Mouse (Mus musculus): ENCODE results near the gene Ascl5. TPM values are rescaled to one million over a fixed set of nuclear protein-coding genes. Genes with fewer than 3 reads are reported as not detected.

Ascl5 gene
- total and polyA plus RNA-seq, 2 experiments from 2014 or later, result 0.30 to 3.0 TPM

DNA sequence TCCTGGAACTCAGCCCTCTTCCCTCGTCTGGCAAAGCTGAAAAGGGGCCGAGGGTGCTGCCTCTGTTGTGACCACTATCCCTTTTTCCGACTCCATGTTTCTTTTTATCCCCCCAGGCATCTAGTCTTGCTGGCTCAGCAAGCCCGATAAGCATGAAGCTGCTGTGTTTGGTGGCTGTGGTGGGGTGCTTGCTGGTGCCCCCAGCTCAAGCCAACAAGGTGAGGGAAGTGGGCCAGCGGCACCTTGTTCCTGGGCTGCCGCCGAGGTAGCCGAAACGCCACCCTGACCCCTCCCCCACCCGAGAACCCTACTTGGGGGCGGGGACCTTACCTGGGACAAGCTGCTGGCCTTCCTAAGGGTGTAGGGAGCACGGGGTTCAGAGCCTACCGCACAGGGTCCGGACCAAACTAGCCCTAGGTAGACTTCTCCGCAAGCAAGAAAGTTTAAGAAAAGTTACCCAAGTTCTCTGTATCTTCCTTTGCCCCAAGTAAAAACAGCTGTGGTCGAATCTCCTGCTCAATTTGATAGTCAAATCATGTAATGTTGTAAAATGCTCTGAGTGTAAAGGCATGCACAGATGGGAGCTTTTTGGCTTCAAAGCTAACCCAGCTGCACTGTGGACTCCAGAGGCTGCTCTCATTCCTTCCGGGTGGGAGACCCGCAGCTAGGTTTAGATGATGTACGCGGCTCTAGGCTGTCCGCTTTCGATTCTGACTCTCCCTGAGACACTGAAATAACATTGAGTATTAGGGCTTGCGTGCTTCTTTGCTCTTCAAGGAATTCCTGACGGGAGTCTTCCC is 32.0 kb upstream of the Ascl5 start:
- no peak for TF ChIP-seq CTCF (IDR thresholded peaks at IDR 0.05)
- 4% methylated on average over 24 of the region's 24 CpGs for WGBS
- Histone ChIP-seq H3K4me1 (ENCODE audit: insufficient read depth, low read length) (peaks cover 8% of the 10 kb centered on the region; the same call in 1 of the 2 replicates), H3K36me3 (ENCODE audit: insufficient read depth, low read length) (peaks cover 4% of the 10 kb centered on the region; the same call in 1 of the 2 replicates), H3K9ac (replicated peaks; ENCODE audit: low read length, poor library complexity, severe bottlenecking) (peak overlapping the region; percentile 81), H3K4me3 (ENCODE audit: low read depth, low read length) (peak overlapping the region; percentile 77), H3K9me3 (ENCODE audit: low read length) (no peaks in the 10 kb centered on the region), H3K27ac (ENCODE audit: low read depth, low read length) (peak overlapping the region; percentile 82), H3K27me3 (ENCODE audit: insufficient read depth, low read length) (no peaks in the 10 kb centered on the region), H3K4me2 (ENCODE audit: low read depth, low read length, poor library complexity, severe bottlenecking) (peak overlapping the region; percentile 98)
- DNase-seq (ENCODE audit: low spot score) (no peak), ATAC-seq (ENCODE audit: low FRiP score) (peak; percentile 45)

- Histone ChIP-seq H3K9ac (replicated peaks; ENCODE audit: low read length, poor library complexity, severe bottlenecking) (no peak overlapping the region), H3K27me3 (ENCODE audit: insufficient read depth, low read length) (no peaks in the 10 kb centered on the region), H3K36me3 (ENCODE audit: insufficient read depth, low read length) (peaks cover 73% of the 10 kb centered on the region), H3K27ac (ENCODE audit: low read depth, low read length) (no peak overlapping the region), H3K4me2 (ENCODE audit: low read depth, low read length, poor library complexity, severe bottlenecking) (no peak overlapping the region), H3K4me3 (ENCODE audit: low read depth, low read length) (no peak overlapping the region), H3K4me1 (ENCODE audit: insufficient read depth, low read length) (no peaks in the 10 kb centered on the region), H3K9me3 (ENCODE audit: low read length) (no peaks in the 10 kb centered on the region)
- WGBS, result 30% methylated on average over 7 of the region's 7 CpGs
- ATAC-seq (ENCODE audit: low FRiP score), result no peak
- TF ChIP-seq CTCF (IDR thresholded peaks at IDR 0.05), result no peak
- DNase-seq (ENCODE audit: low spot score), result no peak
Observed at GRCm38 (mm10) chr1:136030201-136030600, 20.4 kb upstream of the Ascl5 start.

- Histone ChIP-seq H3K9me3 (ENCODE audit: low read length) (no peaks in the 10 kb centered on the region), H3K4me2 (ENCODE audit: low read depth, low read length, poor library complexity, severe bottlenecking) (no peak overlapping the region), H3K4me3 (ENCODE audit: low read depth, low read length) (no peak overlapping the region), H3K4me1 (ENCODE audit: insufficient read depth, low read length) (no peaks in the 10 kb centered on the region), H3K9ac (replicated peaks; ENCODE audit: low read length, poor library complexity, severe bottlenecking) (no peak overlapping the region), H3K36me3 (ENCODE audit: insufficient read depth, low read length) (peaks cover 62% of the 10 kb centered on the region), H3K27me3 (ENCODE audit: insufficient read depth, low read length) (no peaks in the 10 kb centered on the region), H3K27ac (ENCODE audit: low read depth, low read length) (no peak overlapping the region)
- 90% methylated on average over 7 of the region's 8 CpGs for WGBS
- no peak for ATAC-seq (ENCODE audit: low FRiP score)
- TF ChIP-seq CTCF (IDR thresholded peaks at IDR 0.05), result no peak
- no peak for DNase-seq (ENCODE audit: low spot score)
Observed at GRCm38 (mm10) chr1:136031697-136032096, 18.9 kb upstream of the Ascl5 start.

DNA sequence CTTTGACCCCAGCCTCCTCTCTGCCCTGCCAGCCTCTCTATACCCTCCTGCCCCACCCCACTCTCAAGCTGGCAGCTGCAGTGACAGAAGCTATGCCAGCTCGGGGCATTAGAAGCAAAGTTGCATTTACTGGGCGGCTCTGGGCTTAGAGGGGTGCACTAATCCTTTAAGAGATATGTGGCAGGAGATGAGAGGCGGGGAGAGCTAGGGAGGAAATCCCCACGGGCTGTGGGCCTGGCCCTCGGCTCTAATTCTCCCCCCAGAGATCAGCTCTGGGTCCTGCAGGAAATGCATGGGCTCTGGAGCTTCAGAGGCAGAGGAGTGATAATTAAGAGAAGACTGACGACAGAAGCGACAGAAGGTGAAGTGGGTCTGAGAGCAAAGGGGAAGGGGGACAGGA is 17.6 kb upstream of the Ascl5 start:
- DNase-seq (ENCODE audit: low spot score), result no peak
- H3K36me3 ChIP-seq (ENCODE audit: insufficient read depth, low read length), result peaks cover 49% of the 10 kb centered on the region
- TF ChIP-seq CTCF (IDR thresholded peaks at IDR 0.05), result no peak
- H3K4me3 ChIP-seq (ENCODE audit: low read depth, low read length), result no peak overlapping the region
- H3K9ac ChIP-seq (replicated peaks; ENCODE audit: low read length, poor library complexity, severe bottlenecking), result no peak overlapping the region
- no peaks in the 10 kb centered on the region for H3K9me3 ChIP-seq (ENCODE audit: low read length)
- no peak overlapping the region for H3K4me2 ChIP-seq (ENCODE audit: low read depth, low read length, poor library complexity, severe bottlenecking)
- H3K4me1 ChIP-seq (ENCODE audit: insufficient read depth, low read length), result no peaks in the 10 kb centered on the region
- no peak overlapping the region for H3K27ac ChIP-seq (ENCODE audit: low read depth, low read length)
- WGBS, result 41% methylated on average over 7 of the region's 7 CpGs
- no peaks in the 10 kb centered on the region for H3K27me3 ChIP-seq (ENCODE audit: insufficient read depth, low read length)
- ATAC-seq (ENCODE audit: low FRiP score), result no peak

- no peak overlapping the region for H3K9ac ChIP-seq (replicated peaks; ENCODE audit: low read length, poor library complexity, severe bottlenecking)
- H3K4me3 ChIP-seq (ENCODE audit: low read depth, low read length), result no peak overlapping the region
- ATAC-seq (ENCODE audit: low FRiP score) (no peak), DNase-seq (ENCODE audit: low spot score) (peak; percentile 43)
- H3K27me3 ChIP-seq (ENCODE audit: insufficient read depth, low read length), result no peaks in the 10 kb centered on the region
- peaks cover 14% of the 10 kb centered on the region for H3K36me3 ChIP-seq (ENCODE audit: insufficient read depth, low read length)
- peaks cover 5% of the 10 kb centered on the region; the same call in 1 of the 2 replicates for H3K4me1 ChIP-seq (ENCODE audit: insufficient read depth, low read length)
- H3K4me2 ChIP-seq (ENCODE audit: low read depth, low read length, poor library complexity, severe bottlenecking), result no peak overlapping the region
- 67% methylated on average over 5 of the region's 5 CpGs for WGBS
- no peak for TF ChIP-seq CTCF (IDR thresholded peaks at IDR 0.05)
- H3K9me3 ChIP-seq (ENCODE audit: low read length), result no peaks in the 10 kb centered on the region
- H3K27ac ChIP-seq (ENCODE audit: low read depth, low read length), result no peak overlapping the region
Observed at GRCm38 (mm10) chr1:136038746-136039538, 11.7 kb upstream of the Ascl5 start.

DNA sequence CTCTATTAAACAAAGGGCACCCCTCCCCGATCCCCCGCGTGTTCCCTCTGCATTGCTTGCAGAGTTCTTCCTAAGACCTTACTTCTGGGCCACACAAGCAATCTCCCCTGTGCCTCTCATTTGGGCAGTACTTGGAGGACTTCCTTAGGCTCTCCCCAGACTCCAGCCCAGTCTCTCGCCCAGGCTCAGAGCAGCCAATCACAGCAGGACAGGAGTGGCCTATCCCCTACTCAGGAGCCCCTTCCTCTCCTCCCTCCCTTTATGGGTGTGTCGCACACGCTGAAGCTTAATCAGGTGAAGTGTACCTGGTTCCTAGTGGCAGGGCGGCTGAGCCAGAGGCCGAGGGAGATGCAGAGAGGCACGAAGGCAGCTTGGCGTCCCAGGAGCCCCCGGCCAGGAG is 10.2 kb upstream of the Ascl5 start:
- Histone ChIP-seq H3K4me2 (ENCODE audit: low read depth, low read length, poor library complexity, severe bottlenecking) (no peak overlapping the region), H3K9ac (replicated peaks; ENCODE audit: low read length, poor library complexity, severe bottlenecking) (no peak overlapping the region), H3K27me3 (ENCODE audit: insufficient read depth, low read length) (no peaks in the 10 kb centered on the region), H3K4me1 (ENCODE audit: insufficient read depth, low read length) (peaks cover 5% of the 10 kb centered on the region; the same call in 1 of the 2 replicates), H3K36me3 (ENCODE audit: insufficient read depth, low read length) (no peaks in the 10 kb centered on the region), H3K4me3 (ENCODE audit: low read depth, low read length) (no peak overlapping the region), H3K9me3 (ENCODE audit: low read length) (no peaks in the 10 kb centered on the region), H3K27ac (ENCODE audit: low read depth, low read length) (no peak overlapping the region)
- TF ChIP-seq CTCF (IDR thresholded peaks at IDR 0.05), result no peak
- no peak for ATAC-seq (ENCODE audit: low FRiP score)
- DNase-seq (ENCODE audit: low spot score), result no peak
- 18% methylated on average over 11 of the region's 11 CpGs for WGBS

All from midbrain, postnatal 0 days (tissue).